Mouse (Mus musculus) forebrain, embryonic 11.5 days (tissue): Measurements from ENCODE around the gene 1700001O22Rik. TPM values are rescaled to one million over a fixed set of nuclear protein-coding genes. Genes with fewer than 3 reads are reported as not detected.

Experiments
- polyA plus RNA-seq: library from polyadenylated mRNA; unstranded; fragments of >200 nt; fragmentation: Nextera tagmentation; extraction: Ambion mirVana; gene quantifications from 2 replicates; pipeline ENCODE4 v1.2.1, GENCODE M21; 2014

1700001O22Rik gene
- polyA plus RNA-seq, 1 experiment from 2014 or later: 4.6 TPM

Other genes starting within 250 kb of the 1700001O22Rik start
- 0.57 and 0.71 TPM in 2 replicates for gene Cstad, start 208.6 kb downstream of the 1700001O22Rik start, polyA plus RNA-seq
- 102 and 118 TPM in 2 replicates for gene Ntmt1, start 4.2 kb upstream of the 1700001O22Rik start, polyA plus RNA-seq
- gene Asb6, start 26.7 kb upstream of the 1700001O22Rik start, polyA plus RNA-seq: 41.9 and 42.5 TPM in 2 replicates
- 30.8 and 33.6 TPM in 2 replicates for gene Prrx2, start 31.3 kb upstream of the 1700001O22Rik start, polyA plus RNA-seq
- gene Ptges, start 126.2 kb upstream of the 1700001O22Rik start, polyA plus RNA-seq: 4.2 and 5.5 TPM in 2 replicates
- gene Tor1b, start 149.3 kb upstream of the 1700001O22Rik start, polyA plus RNA-seq: 24.9 and 25.7 TPM in 2 replicates
- gene Tor1a, start 164.3 kb upstream of the 1700001O22Rik start, polyA plus RNA-seq: 85.1 and 95.9 TPM in 2 replicates
- gene BC005624, start 178.5 kb upstream of the 1700001O22Rik start, polyA plus RNA-seq: 59.7 and 63.6 TPM in 2 replicates
- 17.7 and 21.3 TPM in 2 replicates for gene Usp20, start 178.6 kb upstream of the 1700001O22Rik start, polyA plus RNA-seq